Mouse (Mus musculus): Measurements from ENCODE around the gene Hist1h4f. TPM values are rescaled to one million over a fixed set of nuclear protein-coding genes. Genes with fewer than 3 reads are reported as not detected.
A peak's percentile ranks its signal among the peaks of the same experiment; 100 is the strongest.
"Not testable (repeated sequence)": the region's sequence is repeated elsewhere in the genome, so short reads cannot be mapped to it uniquely, and the experiment has no call there.

The Hist1h4f gene
- polyA plus RNA-seq, 1 experiment from 2014 or later, result 0.56 TPM

- H3K27ac ChIP-seq, result peak overlapping the region; percentile 95
- peaks cover 48% of the 10 kb centered on the region for H3K4me1 ChIP-seq (replicated peaks)
- DNase-seq (ENCODE audit: low spot score), result no peak
- H3K9me3 ChIP-seq, result no peaks in the 10 kb centered on the region
- no peaks in the 10 kb centered on the region for H3K27me3 ChIP-seq (ENCODE audit: insufficient read depth, poor library complexity, severe bottlenecking)
- no peaks in the 10 kb centered on the region for H3K36me3 ChIP-seq
- peak overlapping the region; percentile 57 for H3K4me3 ChIP-seq
Measured at GRCm38 (mm10) chr13:23584331-23584730, 32.9 kb upstream of the Hist1h4f start.

GRCm38 (mm10) chr13:23583387-23584068 lies 32.1 kb upstream of the Hist1h4f start:
- no peaks in the 10 kb centered on the region for H3K27me3 ChIP-seq (ENCODE audit: insufficient read depth, poor library complexity, severe bottlenecking)
- H3K4me3 ChIP-seq, result peak overlapping the region; percentile 60
- peaks cover 48% of the 10 kb centered on the region for H3K4me1 ChIP-seq (replicated peaks)
- DNase-seq (ENCODE audit: low spot score), result no peak
- H3K27ac ChIP-seq, result peak overlapping the region; percentile 95
- no peaks in the 10 kb centered on the region for H3K9me3 ChIP-seq
- no peaks in the 10 kb centered on the region for H3K36me3 ChIP-seq

- Histone ChIP-seq H3K4me1 (replicated peaks) (peaks cover 48% of the 10 kb centered on the region), H3K27me3 (ENCODE audit: insufficient read depth, poor library complexity, severe bottlenecking) (no peaks in the 10 kb centered on the region), H3K27ac (peak overlapping the region; percentile 95), H3K36me3 (no peaks in the 10 kb centered on the region), H3K4me3 (peak overlapping the region; percentile 60), H3K9me3 (no peaks in the 10 kb centered on the region)
- DNase-seq (ENCODE audit: low spot score), result peak; percentile 45
- WGBS, result 3% methylated on average over 6 of the region's 6 CpGs
Measured at GRCm38 (mm10) chr13:23582219-23583056, 31.0 kb upstream of the Hist1h4f start.

- Histone ChIP-seq H3K27ac (peak within 1 kb of the TSS; percentile 95), H3K4me1 (replicated peaks) (peaks cover 51% of the 10 kb centered on the region), H3K4me3 (peak within 1 kb of the TSS; percentile 60), H3K9me3 (no peaks in the 10 kb centered on the region), H3K36me3 (no peaks in the 10 kb centered on the region), H3K27me3 (ENCODE audit: insufficient read depth, poor library complexity, severe bottlenecking) (no peaks in the 10 kb centered on the region)
- WGBS, result under 1% methylated on average over 43 of the region's 43 CpGs
- peak; percentile 96 for DNase-seq (ENCODE audit: low spot score)
Measured at GRCm38 (mm10) chr13:23581408-23582218, 30.2 kb upstream of the Hist1h4f start, which contains the start of gene Hist1h4d. Hist1h4d (plus strand) TSS chr13:23581598.

GRCm38 (mm10) chr13:23577835-23578234 lies 26.4 kb upstream of the Hist1h4f start:
- WGBS, result 88% methylated on average over 1 of the region's 1 CpGs
- peak overlapping the region; percentile 93 for H3K27ac ChIP-seq
- peaks cover 43% of the 10 kb centered on the region for H3K4me1 ChIP-seq (replicated peaks)
- no peaks in the 10 kb centered on the region for H3K36me3 ChIP-seq
- H3K4me3 ChIP-seq, result no peak overlapping the region
- no peaks in the 10 kb centered on the region for H3K27me3 ChIP-seq (ENCODE audit: insufficient read depth, poor library complexity, severe bottlenecking)
- H3K9me3 ChIP-seq, result no peaks in the 10 kb centered on the region
- no peak for DNase-seq (ENCODE audit: low spot score)

GRCm38 (mm10) chr13:23576906-23577639 lies 25.6 kb upstream of the Hist1h4f start:
- Histone ChIP-seq H3K4me1 (replicated peaks) (peaks cover 42% of the 10 kb centered on the region), H3K27me3 (ENCODE audit: insufficient read depth, poor library complexity, severe bottlenecking) (no peaks in the 10 kb centered on the region), H3K9me3 (no peaks in the 10 kb centered on the region), H3K36me3 (no peaks in the 10 kb centered on the region), H3K27ac (peak overlapping the region; percentile 93), H3K4me3 (peak overlapping the region; percentile 62)
- no peak for DNase-seq (ENCODE audit: low spot score)
- WGBS, result 51% methylated on average over 6 of the region's 6 CpGs

GRCm38 (mm10) chr13:23576351-23576881 lies 25.0 kb upstream of the Hist1h4f start:
- no peaks in the 10 kb centered on the region for H3K27me3 ChIP-seq (ENCODE audit: insufficient read depth, poor library complexity, severe bottlenecking)
- H3K4me1 ChIP-seq (replicated peaks), result peaks cover 38% of the 10 kb centered on the region
- H3K36me3 ChIP-seq, result no peaks in the 10 kb centered on the region
- 3% methylated on average over 7 of the region's 7 CpGs for WGBS
- H3K27ac ChIP-seq, result peak overlapping the region; percentile 93
- H3K4me3 ChIP-seq, result peak overlapping the region; percentile 62
- peak; percentile 44 for DNase-seq (ENCODE audit: low spot score)
- no peaks in the 10 kb centered on the region for H3K9me3 ChIP-seq

- not testable (repeated sequence) for H3K27me3 ChIP-seq (ENCODE audit: insufficient read depth, poor library complexity, severe bottlenecking); H3K36me3 ChIP-seq; DNase-seq (ENCODE audit: low spot score); H3K9me3 ChIP-seq
- Histone ChIP-seq H3K27ac (peak overlapping the region; percentile 93), H3K4me3 (peak overlapping the region; percentile 62), H3K4me1 (replicated peaks) (peaks cover 36% of the 10 kb centered on the region)
- under 1% methylated on average over 17 of the region's 40 CpGs for WGBS
Measured at GRCm38 (mm10) chr13:23575864-23576313, 24.4 kb upstream of the Hist1h4f start.

GRCm38 (mm10) chr13:23575271-23575851 lies 23.9 kb upstream of the Hist1h4f start, which contains the start of gene Hist1h3d:
Hist1h3d (plus strand) TSS chr13:23575763.
- Histone ChIP-seq H3K4me3 (peak within 1 kb of the TSS; percentile 62), H3K4me1 (replicated peaks) (peaks cover 33% of the 10 kb centered on the region), H3K27me3 (ENCODE audit: insufficient read depth, poor library complexity, severe bottlenecking) (no peaks in the 10 kb centered on the region), H3K9me3 (no peaks in the 10 kb centered on the region), H3K36me3 (no peaks in the 10 kb centered on the region), H3K27ac (peak within 1 kb of the TSS; percentile 93)
- WGBS, result under 1% methylated on average over 18 of the region's 18 CpGs
- peak; percentile 62 for DNase-seq (ENCODE audit: low spot score)

- peak overlapping the region; percentile 62 for H3K4me3 ChIP-seq
- not testable (repeated sequence) for H3K36me3 ChIP-seq; H3K9me3 ChIP-seq; DNase-seq (ENCODE audit: low spot score); H3K27me3 ChIP-seq (ENCODE audit: insufficient read depth, poor library complexity, severe bottlenecking)
- WGBS, result under 1% methylated on average over 11 of the region's 39 CpGs
- peaks cover 38% of the 10 kb centered on the region for H3K4me1 ChIP-seq (replicated peaks)
- H3K27ac ChIP-seq, result peak overlapping the region; percentile 91
Measured at GRCm38 (mm10) chr13:23574546-23575170, 23.2 kb upstream of the Hist1h4f start.

- not testable (repeated sequence) for H3K27me3 ChIP-seq (ENCODE audit: insufficient read depth, poor library complexity, severe bottlenecking); H3K9me3 ChIP-seq; H3K36me3 ChIP-seq
- DNase-seq (ENCODE audit: low spot score), result peak; percentile 91
- Histone ChIP-seq H3K4me1 (replicated peaks) (peaks cover 38% of the 10 kb centered on the region), H3K27ac (peak within 1 kb of the TSS; percentile 91), H3K4me3 (peak within 1 kb of the TSS; percentile 62)
- under 1% methylated on average over 42 of the region's 42 CpGs for WGBS
Measured at GRCm38 (mm10) chr13:23573898-23574524, 22.6 kb upstream of the Hist1h4f start, which contains the start of the genes Hist1h2bf and Hist1h2ad. Hist1h2bf (minus strand) TSS chr13:23574196. Hist1h2ad (plus strand) TSS chr13:23574381.
